Mouse (Mus musculus) right cerebral cortex, postnatal 25 days (tissue): Measurements from ENCODE around the gene Ccdc3.
"Not testable (repeated sequence)": the region's sequence is repeated elsewhere in the genome, so short reads cannot be mapped to it uniquely, and the experiment has no call there.

Experiments used
- DNase-seq: peaks from one replicate; pipeline ENCODE4 v3.0.0; 2022

Ccdc3 gene

GRCm38 (mm10) chr2:5137500-5138286 lies at the start of gene Ccdc3:
Gene Ccdc3 (plus strand): TSS chr2:5137776.
- peak; percentile 30 for DNase-seq

GRCm38 (mm10) chr2:5090385-5090784 lies 47.2 kb upstream of the Ccdc3 start:
- DNase-seq = not testable (repeated sequence)

DNA sequence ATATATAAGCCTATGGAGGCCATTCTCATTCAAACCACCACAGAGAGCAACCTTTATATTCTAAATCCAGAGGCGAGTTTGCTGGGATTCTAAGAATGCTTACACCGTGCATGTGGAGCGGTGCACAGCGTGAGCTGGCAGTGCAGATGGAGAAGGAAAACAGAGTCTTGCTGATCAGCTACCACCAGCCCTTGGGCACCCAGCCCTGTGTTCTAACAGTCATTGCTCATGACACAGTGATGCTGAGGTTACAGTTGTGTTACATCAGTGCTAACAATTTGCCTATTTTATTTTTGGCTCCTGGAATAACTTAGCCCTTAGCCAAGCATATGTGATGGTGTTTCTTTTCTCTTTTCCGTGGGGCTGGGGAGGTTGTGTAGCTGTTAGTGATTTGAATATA lies 42.7 kb upstream of the Ccdc3 start:
- DNase-seq = no peak

GRCm38 (mm10) chr2:5095316-5095715 lies 42.3 kb upstream of the Ccdc3 start:
- DNase-seq = no peak

DNA sequence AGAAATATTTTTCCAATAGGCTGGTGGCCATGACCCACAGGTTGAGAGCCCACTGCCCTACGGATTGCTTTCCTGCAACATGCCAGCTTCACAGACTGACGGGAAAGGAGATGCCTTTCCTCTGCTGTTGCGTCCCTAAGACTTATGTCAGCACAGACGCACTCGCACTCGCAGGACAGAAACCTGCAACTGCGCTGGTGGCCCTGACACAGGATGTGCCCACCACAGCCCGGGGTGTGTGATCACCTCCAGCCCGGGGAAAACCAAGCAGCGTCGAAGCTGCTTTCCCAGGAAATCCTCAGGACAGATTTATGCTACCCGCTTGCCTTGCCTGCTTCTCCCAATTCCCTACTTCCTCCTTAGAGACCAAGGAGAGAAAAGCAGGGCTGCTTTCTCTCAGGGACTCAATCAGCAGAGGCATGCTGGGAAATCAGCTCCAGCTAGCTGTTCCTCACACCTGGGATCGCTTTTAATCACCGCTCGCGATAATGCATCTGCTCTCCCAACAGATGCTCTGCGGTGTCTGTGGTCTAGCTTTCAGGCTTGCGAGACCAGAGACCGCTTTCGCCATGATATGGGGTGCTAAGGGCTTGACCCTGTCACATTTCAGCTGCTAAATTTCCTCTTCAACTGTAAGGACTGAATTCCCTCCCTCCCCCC lies 39.7 kb upstream of the Ccdc3 start:
- peak; percentile 11 for DNase-seq

GRCm38 (mm10) chr2:5099176-5099575 lies 38.4 kb upstream of the Ccdc3 start:
- no peak for DNase-seq

- no peak for DNase-seq
Observed at GRCm38 (mm10) chr2:5101743-5102245, 35.8 kb upstream of the Ccdc3 start.

GRCm38 (mm10) chr2:5102891-5103290 lies 34.7 kb upstream of the Ccdc3 start:
- DNase-seq = no peak

DNA sequence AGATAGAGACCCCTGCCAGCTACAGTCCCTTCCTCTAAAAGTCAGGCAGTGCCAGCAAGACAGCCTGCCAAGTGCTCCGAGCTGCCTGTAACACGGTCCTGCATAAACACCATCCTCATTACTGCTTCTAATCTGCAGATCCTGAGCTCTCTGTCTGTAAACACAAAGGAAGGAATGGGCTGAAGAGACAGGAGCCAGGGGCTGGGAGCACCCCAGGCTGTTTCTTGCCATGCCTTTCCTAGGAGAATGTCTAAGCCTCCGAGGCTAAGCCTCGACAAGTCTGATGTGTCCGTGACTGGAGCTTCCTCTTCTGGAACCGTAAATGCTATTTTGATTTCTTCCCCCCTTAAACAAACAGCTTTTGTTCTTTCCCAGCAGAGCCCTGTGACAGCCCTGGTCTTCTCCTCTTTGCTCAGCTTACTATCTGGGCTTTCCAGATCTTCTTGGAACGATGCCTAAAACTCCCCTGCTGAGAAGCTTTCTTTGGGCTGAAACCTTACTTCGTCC lies 24.7 kb upstream of the Ccdc3 start:
- no peak for DNase-seq

DNA sequence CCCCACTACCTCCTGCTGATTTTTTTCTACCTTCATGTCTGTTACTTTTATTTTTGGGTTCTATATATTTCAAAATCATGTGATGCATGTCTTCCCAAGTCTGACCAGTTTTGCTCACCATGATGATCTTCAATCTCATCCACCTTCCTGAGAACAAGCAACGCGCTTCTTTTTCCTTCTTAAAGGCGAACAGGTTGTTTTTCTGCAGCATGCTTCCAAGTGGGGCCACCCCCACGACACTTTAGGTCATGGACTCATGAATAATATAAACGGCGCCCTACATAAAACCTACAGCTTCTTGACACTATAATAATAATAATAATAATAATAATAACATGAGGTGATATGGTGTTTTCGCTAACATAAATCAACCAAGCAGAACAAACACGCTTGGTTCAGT lies 23.2 kb upstream of the Ccdc3 start:
- no peak for DNase-seq

- no peak for DNase-seq
Observed at GRCm38 (mm10) chr2:5116856-5117532, 20.6 kb upstream of the Ccdc3 start.

GRCm38 (mm10) chr2:5125506-5125905 lies 12.1 kb upstream of the Ccdc3 start:
- DNase-seq = no peak

GRCm38 (mm10) chr2:5127369-5127768 lies 10.2 kb upstream of the Ccdc3 start:
- no peak for DNase-seq

- DNase-seq = no peak
Observed at GRCm38 (mm10) chr2:5129099-5129498, 8.5 kb upstream of the Ccdc3 start.

DNA sequence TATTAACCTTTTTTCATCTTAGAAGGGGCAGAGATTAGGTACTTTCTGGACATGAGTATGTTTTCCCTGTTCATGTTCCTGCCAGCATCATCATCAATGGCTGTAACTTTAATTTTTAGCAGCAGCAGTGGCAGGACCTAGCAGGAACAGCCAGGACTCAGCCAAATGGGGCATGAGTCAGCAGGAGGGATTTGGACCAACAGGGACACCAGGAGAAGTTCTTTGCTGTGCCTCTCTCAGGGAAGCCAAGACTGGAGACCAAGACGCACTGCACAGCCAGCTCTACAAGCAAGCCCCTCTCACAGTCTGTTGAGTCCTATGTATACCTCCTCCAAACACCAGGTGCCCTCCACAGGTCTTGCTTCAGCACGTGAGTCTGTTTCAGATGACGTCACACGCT lies 5.5 kb upstream of the Ccdc3 start:
- DNase-seq = no peak

GRCm38 (mm10) chr2:5134959-5135743 lies 2.4 kb upstream of the Ccdc3 start:
- DNase-seq = no peak

GRCm38 (mm10) chr2:5139961-5140360 lies 2.4 kb downstream of the Ccdc3 start:
- DNase-seq = no peak

DNA sequence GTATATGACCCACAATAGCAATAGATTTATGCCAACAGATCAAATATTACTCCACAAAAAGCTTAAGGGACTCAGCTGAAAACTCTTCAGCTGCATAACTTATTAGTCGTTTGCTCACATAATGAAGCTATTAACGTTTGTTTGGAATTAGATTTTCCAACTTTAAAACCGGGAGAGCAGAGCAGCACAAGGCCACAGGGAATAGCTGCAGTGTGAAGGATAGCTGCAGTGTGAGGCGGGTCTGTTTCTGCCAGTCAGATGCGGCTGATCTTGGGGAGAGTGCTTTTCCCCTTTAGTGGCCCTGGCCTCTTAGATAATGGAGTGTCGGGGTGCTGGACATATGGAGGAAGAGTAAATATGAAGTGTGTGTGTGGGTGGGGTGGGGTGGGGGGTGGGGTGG lies 6.9 kb downstream of the Ccdc3 start:
- DNase-seq = no peak

DNA sequence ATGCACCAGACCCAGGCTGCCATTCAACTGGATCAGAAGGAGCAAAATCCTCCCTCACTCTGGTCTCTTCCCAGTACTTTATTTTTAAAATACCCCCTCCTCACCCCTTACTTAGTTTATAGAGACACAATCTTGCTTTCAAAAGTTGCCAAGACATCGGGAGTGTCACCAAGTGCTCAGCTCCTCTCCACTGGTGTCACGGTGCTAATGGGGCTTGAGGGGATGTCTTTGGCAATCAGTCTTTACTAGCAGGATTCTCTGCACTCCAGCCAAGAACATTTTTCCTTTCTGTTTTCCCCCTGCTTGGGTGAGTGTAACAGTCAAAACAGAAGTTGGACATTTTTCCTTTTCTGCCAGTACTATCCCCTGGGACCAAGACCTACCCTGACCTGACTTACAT lies 10.3 kb downstream of the Ccdc3 start:
- DNase-seq = no peak

- no peak for DNase-seq
Observed at GRCm38 (mm10) chr2:5154711-5155110, 17.1 kb downstream of the Ccdc3 start.

DNA sequence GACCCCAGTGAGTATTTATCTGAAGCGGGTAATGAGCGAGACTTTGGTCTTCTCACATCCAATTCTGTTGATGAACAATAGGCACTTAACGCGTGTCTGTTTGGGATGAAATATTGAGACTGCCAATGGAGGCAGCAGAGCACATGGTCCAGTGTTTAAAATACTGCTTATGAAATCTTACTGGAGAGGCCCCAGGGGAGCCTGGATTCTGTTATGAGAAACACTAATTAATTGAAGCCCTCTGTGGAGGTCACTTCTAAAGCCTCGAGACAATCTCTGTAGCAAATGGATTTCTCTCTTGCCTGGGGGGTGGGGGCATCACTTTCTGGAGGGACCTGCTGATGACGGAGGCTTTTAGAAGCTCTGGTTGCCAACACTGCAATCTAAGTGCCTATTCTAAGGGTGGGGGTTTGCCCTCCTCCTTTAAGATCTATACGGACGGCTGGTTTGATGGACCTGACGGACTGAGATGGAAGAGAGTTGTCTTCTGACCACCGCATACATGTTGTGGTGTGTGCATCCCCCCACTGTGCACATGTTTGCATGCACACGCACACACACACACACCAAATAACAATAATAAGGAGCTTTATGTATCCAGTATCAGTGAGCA lies 22.8 kb downstream of the Ccdc3 start:
- no peak for DNase-seq
